Mouse (Mus musculus): ENCODE measurements around the gene Map3k11. TPM values are rescaled to one million over a fixed set of nuclear protein-coding genes. Genes with fewer than 3 reads are reported as not detected.

Map3k11 gene
- polyA plus RNA-seq, 1 experiment from 2014 or later: 45.5 TPM

DNA sequence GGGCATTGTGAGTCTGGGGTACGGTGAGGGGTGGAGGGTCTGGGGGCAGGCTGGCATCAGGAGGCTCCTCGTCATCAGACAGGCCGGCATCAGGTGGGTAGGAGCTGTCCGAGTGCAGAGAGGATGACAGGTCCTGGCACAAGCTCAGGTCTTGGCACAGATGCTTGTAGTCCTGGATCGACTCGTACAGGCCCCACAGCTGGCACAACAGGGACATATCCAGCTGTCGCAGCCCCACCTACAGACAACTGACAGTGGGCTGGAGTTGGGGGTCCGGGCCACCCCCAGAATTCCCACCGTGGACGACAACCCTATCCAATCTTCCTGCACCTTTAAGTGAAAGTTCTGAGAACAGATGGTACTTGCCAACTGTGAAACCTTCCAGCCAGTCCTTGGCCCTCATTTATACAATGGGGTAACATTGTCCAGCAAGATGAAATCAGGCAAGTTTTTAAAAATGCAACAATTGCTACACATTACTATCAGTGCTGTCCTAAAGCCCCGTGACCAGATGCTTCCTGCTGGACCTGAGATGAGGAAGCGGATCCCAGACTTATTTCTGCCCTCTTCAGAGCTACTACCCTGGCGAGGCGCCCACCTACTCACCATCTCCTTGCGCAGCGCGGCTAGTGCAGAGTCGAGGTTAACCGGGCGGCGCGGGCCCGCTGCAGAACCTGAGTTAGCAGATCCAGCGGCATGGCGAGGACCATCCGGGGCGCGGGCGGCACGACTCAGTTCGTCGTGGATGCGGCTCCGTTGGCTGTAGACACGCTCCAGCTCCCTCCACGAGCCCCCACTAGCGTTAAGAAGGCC, 40.3 kb downstream of the Map3k11 start:
- H3K27me3 ChIP-seq: no peaks in the 10 kb centered on the region
- TF ChIP-seq CTCF (IDR thresholded peaks at IDR 0.05): no peak
- ATAC-seq: peak; percentile 10
- DNase-seq (ENCODE audit: low read depth, low spot score): no peak
- ChIA-PET POLR2A (interaction anchor here (0.7 to 4.1 kb wide), 9 partner anchors 8 to 42 kb away, joined by 3 to 38 read pairs (median 4); partner anchors contain the start of genes Ltbp3 and Scyl1), CTCF (interaction anchor here (0.7 to 5.2 kb wide), 9 partner anchors 13 to 146 kb away, joined by 3 to 48 read pairs (median 4); partner anchors contain the start of gene Frmd8)
- in situ Hi-C loops (cut with MboI; ENCODE audit: low pct_unique_long_range_greater_than_20kb): no loop called here

DNA sequence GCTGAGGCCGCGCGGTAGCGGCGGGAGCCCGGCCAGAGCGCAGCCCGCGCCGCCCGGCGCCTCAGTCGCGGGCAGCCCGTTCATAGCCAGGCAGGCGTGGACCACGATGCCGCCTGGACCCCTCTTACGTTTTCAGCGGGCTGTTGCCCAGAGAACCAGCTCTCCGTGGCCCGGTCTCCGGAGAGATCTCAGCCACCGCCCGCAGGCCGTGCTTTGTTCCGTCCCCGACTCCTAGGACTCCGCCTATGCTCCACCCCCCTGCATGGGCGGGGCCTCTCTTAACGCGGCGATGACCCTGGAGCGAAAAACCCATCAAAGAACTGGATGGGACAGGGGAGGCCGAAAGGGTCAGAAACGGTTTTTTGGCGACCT, 40.9 kb downstream of the Map3k11 start, which contains the start of gene Fam89b:
TSS of gene Fam89b (minus strand) at position 210 of the 372 bp plus-strand sequence.
- TF ChIP-seq CTCF (IDR thresholded peaks at IDR 0.05): no peak
- no peak for DNase-seq (ENCODE audit: low read depth, low spot score)
- no peaks in the 10 kb centered on the region for H3K27me3 ChIP-seq
- ChIA-PET CTCF (interaction anchor here (1.6 to 3.6 kb wide), 3 partner anchors 13 to 58 kb away, joined by 6 to 17 read pairs (median 6); no protein-coding TSS in a partner anchor), POLR2A (interaction anchor here (1.1 to 4.1 kb wide), 7 partner anchors 9 to 41 kb away, joined by 3 to 38 read pairs (median 4); partner anchors contain the start of genes Ltbp3 and Scyl1)
- in situ Hi-C loops (cut with MboI; ENCODE audit: low pct_unique_long_range_greater_than_20kb): no loop called here
- peak; percentile 65 for ATAC-seq

DNA sequence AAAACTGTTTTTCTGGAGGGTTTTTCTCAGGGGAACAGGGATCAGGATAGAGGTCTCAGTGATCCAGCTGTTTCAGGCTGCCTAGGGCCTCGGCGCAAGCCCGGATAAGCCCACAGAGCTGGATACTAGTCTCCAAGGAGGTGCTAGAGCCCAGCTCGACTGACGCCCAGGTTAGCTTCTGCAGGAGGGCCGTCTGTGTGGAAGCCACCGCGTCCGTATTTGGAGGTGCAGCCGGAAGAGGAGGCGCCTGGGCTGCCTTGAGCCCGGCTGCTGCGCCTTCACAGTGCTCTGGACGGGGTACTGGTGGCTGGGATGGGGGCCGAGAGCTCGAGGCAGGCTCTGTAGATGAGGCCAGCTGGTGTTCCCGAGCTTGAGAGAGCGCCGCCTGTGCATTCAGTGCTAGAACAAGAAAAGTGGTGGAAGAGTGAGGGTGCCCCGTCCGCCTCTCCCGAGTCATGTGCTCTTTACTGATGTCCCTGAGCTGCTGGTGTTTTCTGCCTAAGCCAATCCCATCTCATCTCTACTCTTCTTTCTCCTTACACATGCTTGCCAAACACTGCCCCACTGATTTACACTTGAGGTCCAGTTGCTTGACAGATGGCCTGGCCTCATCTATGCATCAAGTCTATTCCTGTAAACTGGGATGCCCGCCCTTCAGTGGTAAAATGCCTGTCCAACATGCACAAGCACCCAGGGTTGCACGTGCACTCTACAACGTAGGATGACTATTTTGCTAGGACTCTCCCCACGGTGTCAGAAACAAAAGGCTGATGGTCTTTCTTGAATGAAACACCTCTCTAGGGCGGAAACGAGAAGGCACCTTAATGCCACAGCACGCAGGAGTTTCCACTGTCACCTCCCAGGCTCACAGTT, 42.0 kb downstream of the Map3k11 start:
- ATAC-seq (no peak), DNase-seq (ENCODE audit: low read depth, low spot score) (no peak)
- in situ Hi-C loops (cut with MboI; ENCODE audit: low pct_unique_long_range_greater_than_20kb): no loop called here
- ChIA-PET POLR2A (interaction anchor here (4.1 kb wide), 1 partner anchor 11 kb away, joined by 38 read pairs; the partner anchor contains the start of gene Ltbp3), CTCF (interaction anchor here (1.5 to 3.6 kb wide), 3 partner anchors 12 to 32 kb away, joined by 5 to 17 read pairs (median 5); no protein-coding TSS in a partner anchor)
- no peaks in the 10 kb centered on the region for H3K27me3 ChIP-seq
- no peak for TF ChIP-seq CTCF (IDR thresholded peaks at IDR 0.05)

DNA sequence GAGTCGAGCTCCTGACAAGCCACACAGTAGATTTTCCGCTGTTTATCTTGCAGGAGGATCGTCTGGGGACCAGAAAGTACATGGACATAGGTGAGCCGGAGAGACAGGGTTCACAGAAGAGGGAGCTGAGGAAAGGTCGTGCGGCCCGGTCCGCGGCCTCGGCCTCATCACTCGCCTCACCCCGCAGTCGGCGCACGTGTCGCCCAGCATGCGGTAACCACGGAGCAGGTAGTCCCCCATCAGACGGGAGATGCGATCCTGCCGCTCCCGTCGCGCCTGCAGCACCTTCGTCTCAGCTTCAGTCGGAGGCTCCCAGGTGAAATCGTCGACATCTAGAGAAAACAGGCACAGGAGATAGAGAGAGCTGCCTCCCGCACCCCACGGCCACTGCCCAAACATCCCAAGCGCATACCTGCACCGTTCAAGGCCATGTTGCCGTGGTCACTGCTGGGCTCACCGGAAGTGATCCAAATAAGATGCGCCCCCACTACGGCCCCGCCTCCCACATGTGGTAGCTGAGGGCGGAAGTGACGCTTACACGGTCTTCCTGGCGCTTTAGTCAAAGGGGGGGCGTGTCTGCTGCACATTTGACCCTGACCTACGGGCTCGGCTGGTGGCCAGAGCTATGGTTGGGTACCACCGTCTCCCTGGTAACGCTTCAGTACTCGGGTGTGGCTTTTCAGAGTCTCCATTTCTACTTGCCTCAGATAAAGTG, 42.9 kb downstream of the Map3k11 start:
- no peak for TF ChIP-seq CTCF (IDR thresholded peaks at IDR 0.05)
- in situ Hi-C loops (cut with MboI; ENCODE audit: low pct_unique_long_range_greater_than_20kb): no loop called here
- CTCF ChIA-PET: interaction anchor here (1.1 to 1.8 kb wide), 3 partner anchors 21 to 202 kb away, joined by 3 to 5 read pairs (median 5); no protein-coding TSS in a partner anchor
- no peak for DNase-seq (ENCODE audit: low read depth, low spot score)
- POLR2A ChIA-PET: interaction anchor here (0.9 to 4.1 kb wide), 3 partner anchors 10 to 40 kb away, joined by 4 to 38 read pairs (median 5); partner anchors contain the start of genes Ltbp3 and Scyl1
- no peaks in the 10 kb centered on the region for H3K27me3 ChIP-seq
- ATAC-seq: no peak

DNA sequence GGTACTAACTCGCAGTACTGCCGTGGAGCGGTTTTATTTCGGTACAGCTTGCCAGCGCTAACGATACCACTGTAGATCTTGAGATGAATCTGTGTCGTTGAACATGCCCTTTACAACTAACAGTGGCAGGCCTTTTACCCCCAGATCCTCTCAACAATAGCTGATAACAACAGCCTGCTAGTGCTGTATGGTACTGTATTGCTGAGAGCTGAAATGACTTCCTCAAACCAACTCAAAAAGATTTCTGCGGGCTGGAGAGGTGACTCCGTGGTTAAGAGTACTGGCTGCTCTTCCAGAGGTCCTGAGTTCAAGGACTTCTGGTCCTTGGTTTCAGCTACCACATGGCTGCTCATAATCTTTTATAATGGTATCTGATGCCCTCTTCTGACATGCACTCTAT, 45.8 kb downstream of the Map3k11 start:
- ChIA-PET CTCF (interaction anchor here (0.8 to 1.1 kb wide), 2 partner anchors 10 to 45 kb away, joined by 3 read pairs; no protein-coding TSS in a partner anchor), POLR2A (interaction anchor here (0.6 to 1.9 kb wide), 3 partner anchors 9 to 12 kb away, joined by 3 to 6 read pairs (median 4); partner anchors contain the start of gene Ehbp1l1)
- H3K27me3 ChIP-seq: no peaks in the 10 kb centered on the region
- in situ Hi-C loops (cut with MboI; ENCODE audit: low pct_unique_long_range_greater_than_20kb): no loop called here
- DNase-seq (ENCODE audit: low read depth, low spot score) (no peak), ATAC-seq (no peak)
- TF ChIP-seq CTCF (IDR thresholded peaks at IDR 0.05): no peak

DNA sequence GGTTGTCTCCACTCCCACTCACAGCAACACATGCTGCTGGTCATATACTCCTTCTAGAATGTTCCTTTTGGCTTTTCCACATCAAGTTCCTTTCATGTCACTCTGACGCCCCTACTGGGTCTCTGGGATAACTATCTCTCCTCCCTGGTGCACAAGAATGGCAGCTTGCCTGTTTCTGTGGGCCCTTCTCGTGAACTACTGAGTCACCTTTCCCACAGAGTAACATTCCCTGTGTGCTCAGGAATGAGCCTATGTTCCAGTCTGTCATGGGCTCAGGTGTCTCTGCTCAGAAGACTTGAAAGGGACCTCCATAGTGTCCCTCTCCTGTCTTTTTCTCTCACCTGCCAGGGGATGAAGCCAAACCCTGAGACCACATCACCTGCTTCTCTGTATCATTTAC, 50.9 kb downstream of the Map3k11 start:
- ChIA-PET POLR2A (interaction anchor here (0.7 to 4.5 kb wide), 5 partner anchors 10 to 290 kb away, joined by 3 to 38 read pairs (median 7); partner anchors contain the start of genes Ehbp1l1 and Fam89b), CTCF (no interaction called here)
- no peak for TF ChIP-seq CTCF (IDR thresholded peaks at IDR 0.05)
- in situ Hi-C loops (cut with MboI; ENCODE audit: low pct_unique_long_range_greater_than_20kb): no loop called here
- H3K27me3 ChIP-seq: no peaks in the 10 kb centered on the region
- no peak for DNase-seq (ENCODE audit: low read depth, low spot score)
- no peak for ATAC-seq

DNA sequence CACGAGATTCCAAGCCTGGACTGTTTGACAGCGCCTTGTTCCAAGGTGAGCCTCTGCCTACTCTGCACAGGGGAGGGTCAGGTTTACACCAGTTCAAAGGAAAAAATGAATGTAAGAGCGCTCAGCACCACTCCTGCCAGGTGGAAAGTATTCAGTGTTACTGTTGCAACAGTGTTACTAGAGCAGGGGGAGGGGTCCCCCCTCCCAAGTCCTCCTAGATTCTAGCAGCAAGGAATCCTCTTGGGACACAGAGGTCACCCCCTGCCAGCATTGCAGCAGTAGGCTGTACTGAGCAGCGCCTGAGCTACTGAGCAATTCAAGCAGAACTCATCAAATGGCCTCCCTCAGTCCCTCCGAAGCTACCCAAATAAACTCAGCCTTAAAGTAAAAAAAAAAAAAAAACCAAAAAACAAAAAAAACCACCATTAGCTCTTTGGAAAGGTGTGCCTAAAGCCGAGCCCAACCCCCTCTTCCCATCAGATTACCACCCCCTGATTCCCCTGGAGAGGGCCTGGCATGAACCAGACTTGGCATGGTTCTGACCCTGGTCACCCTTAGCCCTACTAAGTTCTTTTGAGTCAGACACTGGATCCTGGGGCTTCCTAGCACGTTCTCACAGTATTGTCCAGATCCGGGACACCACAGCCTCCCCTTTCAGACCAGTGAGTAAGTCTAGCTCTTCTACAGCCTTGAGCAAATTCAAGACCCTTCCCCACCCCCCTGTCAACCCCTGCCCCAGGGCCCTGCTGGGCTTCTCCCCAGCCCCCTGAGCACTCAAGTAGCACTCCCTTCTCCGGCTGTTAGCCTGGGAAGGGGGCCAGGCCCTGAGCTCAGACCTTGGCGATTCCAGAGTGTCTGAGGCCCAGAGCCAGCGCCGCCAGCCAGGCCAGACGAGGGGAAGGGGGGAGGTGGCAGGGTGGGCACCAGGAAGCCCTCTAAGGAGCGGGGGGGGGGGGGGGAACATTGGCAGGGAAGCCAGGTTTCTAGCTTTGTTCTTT, 52.1 kb downstream of the Map3k11 start, which contains the start of gene Ltbp3:
TSS of gene Ltbp3 (plus strand) at position 585 of the 998 bp plus-strand sequence.
- ChIA-PET POLR2A (interaction anchor here (0.6 to 4.5 kb wide), 9 partner anchors 11 to 1392 kb away, joined by 3 to 38 read pairs (median 3); partner anchors contain the start of genes Ehbp1l1 and Fam89b), CTCF (interaction anchor here (0.9 to 2.7 kb wide), 3 partner anchors 12 to 30 kb away, joined by 3 to 17 read pairs (median 5); partner anchors contain the start of genes Ehbp1l1 and Fam89b)
- in situ Hi-C loops (cut with MboI; ENCODE audit: low pct_unique_long_range_greater_than_20kb): no loop called here
- H3K27me3 ChIP-seq: no peaks in the 10 kb centered on the region
- ATAC-seq: no peak
- TF ChIP-seq CTCF (IDR thresholded peaks at IDR 0.05): no peak
- no peak for DNase-seq (ENCODE audit: low read depth, low spot score)

DNA sequence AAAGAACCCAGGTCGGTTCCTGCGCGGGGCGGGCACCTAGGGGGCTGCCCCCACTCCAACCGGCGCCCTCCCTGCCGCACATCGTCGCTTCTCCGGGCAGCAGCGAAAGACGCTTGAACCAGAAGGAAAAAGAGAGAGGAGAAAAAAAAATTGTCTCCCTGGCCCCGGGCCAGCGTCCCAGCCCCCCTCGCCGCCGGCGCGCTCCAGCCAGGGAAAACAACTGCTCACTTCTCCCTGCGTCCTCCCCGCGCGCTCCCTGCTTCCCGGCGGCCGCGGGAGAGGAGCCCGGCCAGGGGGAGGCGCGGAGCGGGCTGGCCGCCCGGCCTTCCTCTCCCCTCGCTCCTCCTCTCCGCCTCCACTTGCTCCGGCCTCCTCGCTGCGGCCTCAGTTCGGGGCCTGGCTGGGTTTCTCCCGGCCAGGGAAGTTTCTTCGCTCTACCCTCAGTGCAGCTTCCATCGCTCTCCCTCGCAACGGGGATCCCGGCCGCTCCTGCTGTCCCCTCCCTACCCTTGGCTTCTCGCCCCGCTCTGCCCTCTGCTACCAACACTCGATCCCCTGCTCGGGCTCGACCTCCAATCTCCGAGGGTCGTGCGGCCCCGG, 53.2 kb downstream of the Map3k11 start:
- CTCF ChIA-PET: interaction anchor here (1.3 to 2.7 kb wide), 3 partner anchors 13 to 31 kb away, joined by 5 to 17 read pairs (median 5); partner anchors contain the start of gene Fam89b
- no peaks in the 10 kb centered on the region for H3K27me3 ChIP-seq
- POLR2A ChIA-PET: interaction anchor here (0.6 to 4.5 kb wide), 7 partner anchors 11 to 70 kb away, joined by 3 to 38 read pairs (median 5); partner anchors contain the start of genes Ehbp1l1 and Fam89b
- no peak for TF ChIP-seq CTCF (IDR thresholded peaks at IDR 0.05)
- in situ Hi-C loops (cut with MboI; ENCODE audit: low pct_unique_long_range_greater_than_20kb): no loop called here
- peak; percentile 27 for ATAC-seq
- no peak for DNase-seq (ENCODE audit: low read depth, low spot score)

Measured in Patski (cell line).